Mouse (Mus musculus): ENCODE measurements around the gene Trappc12. TPM values are rescaled to one million over a fixed set of nuclear protein-coding genes. Genes with fewer than 3 reads are reported as not detected.

Trappc12 gene
- polyA plus RNA-seq, 1 experiment: 0.85 TPM

DNA sequence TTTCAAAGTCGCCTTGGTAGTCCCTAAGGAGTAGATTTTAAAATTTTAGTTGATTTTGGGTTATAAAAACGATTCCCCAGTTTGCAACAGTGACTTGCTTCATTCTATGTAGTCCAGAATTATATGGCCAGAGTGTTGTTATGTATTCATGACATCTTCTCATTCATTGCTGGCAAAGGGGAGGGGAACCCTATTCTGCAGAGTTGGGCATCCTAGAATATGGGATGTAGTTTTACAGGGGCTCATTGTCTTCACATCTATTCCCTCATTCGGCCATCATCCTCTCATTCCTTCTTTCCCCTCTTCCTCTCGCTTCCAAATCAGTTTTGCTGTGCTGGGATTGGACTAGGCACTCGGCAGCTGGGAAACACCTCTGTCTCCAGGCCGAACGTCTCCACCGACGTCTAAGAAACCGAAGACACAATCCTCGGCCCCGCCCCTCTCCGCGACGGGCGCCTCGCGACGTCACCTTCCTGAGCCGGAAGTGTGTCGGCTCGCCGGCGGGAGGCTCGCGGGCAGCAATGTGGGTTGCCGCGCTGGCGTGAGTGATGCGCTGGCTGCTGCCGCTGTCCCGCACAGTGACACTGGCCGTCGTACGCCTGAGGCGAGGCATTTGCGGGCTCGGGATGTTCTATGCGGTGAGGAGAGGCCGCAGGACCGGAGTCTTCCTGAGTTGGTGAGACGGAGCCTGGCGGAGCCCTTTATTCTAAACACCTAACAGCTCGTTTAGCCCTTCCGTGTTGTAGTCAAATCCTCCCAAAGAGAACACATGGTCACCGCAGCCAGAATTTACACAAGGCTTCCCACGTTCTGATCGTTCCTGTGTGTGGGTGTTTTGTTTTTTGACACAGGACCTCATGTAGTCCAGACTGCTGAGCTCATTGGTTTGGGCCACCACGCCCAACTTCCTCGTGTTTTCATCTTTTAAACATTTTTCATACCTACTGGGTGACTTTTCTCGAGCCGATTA, 100.8 kb downstream of the Trappc12 start, which contains the start of gene Rnaseh1:
Rnaseh1 (plus strand) TSS at position 462 of the 970 bp plus-strand sequence.
- no peaks in the 10 kb centered on the region for H3K9me3 ChIP-seq (ENCODE audit: control insufficient read depth, low read length)
- H3K4me1 ChIP-seq (ENCODE audit: control insufficient read depth): peaks cover 19% of the 10 kb centered on the region
- peak within 1 kb of the TSS; percentile 73 for H3K4me3 ChIP-seq (replicated peaks)
- no peak for TF ChIP-seq GATA1 (IDR thresholded peaks at IDR 0.05; ENCODE audit: low read length)
- no peak for TF ChIP-seq TAL1 (IDR thresholded peaks at IDR 0.05; ENCODE audit: low read length)
- H3K36me3 ChIP-seq (ENCODE audit: control insufficient read depth): peaks cover 24% of the 10 kb centered on the region
- no peaks in the 10 kb centered on the region; the same call in 1 of the 2 replicates for H3K27me3 ChIP-seq (ENCODE audit: control insufficient read depth)

Other genes starting within 250 kb of the Trappc12 start
- 0.04 TPM in 1 of 2 replicates, not detected in the other for gene Dcdc2c, start 198.1 kb downstream of the Trappc12 start, polyA plus RNA-seq (2012)
- gene Allc, start 167.9 kb downstream of the Trappc12 start, polyA plus RNA-seq (2012): not detected in 2 replicates
- 0.04 TPM in 1 of 2 replicates, not detected in the other for gene Colec11, start 127.1 kb downstream of the Trappc12 start, polyA plus RNA-seq (2012)
- gene Rps7, start 114.5 kb downstream of the Trappc12 start, polyA plus RNA-seq (2012): 20.4 and 24.6 TPM in 2 replicates
- 0.33 and 0.76 TPM in 2 replicates for gene Rnaseh1, start 100.9 kb downstream of the Trappc12 start, polyA plus RNA-seq (2012)
- gene Adi1, start 75.2 kb downstream of the Trappc12 start, polyA plus RNA-seq (2012): 0.11 and 0.27 TPM in 2 replicates
- gene Eipr1, start 1.3 kb upstream of the Trappc12 start, polyA plus RNA-seq (2012): 4.5 and 4.6 TPM in 2 replicates

Data from erythroblast, embryonic 14.5 days (primary cell).